Mouse (Mus musculus): ENCODE measurements around the gene Vwce. TPM values are rescaled to one million over a fixed set of nuclear protein-coding genes. Genes with fewer than 3 reads are reported as not detected.

Gene Vwce
- total RNA-seq, 2 experiments from 2014 or later: 0.43 to 0.65 TPM

DNA sequence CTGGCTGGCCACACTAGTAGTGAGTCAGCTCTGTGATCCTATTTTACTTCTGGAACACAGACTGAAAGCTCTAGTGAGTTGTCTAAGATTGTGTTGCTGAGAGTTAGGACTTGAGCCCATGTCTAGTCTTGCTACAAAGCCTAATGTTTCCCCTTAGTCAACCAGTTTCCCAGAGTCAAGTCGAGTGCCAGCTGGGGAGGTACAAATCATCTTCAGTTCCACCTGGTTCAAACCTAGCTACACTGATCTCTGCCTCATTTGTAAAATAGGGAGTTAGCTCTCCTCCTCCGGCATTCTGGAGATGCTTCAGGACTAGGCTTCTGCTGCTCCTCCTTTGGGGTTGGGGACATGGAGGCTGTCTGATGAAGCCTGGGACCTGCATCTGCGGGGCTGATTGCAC lies 29.5 kb upstream of the Vwce start:
- intact Hi-C loops (cut with DNase I): no loop called here
- DNase-seq (ENCODE audit: extremely low spot score in 1 of 2, low spot score in 2 of 2): no peak
- peak overlapping the region; percentile 96 for H3K27ac ChIP-seq
- no peak for TF ChIP-seq CTCF (IDR thresholded peaks at IDR 0.05)
- H3K4me3 ChIP-seq: peak overlapping the region; percentile 93

- intact Hi-C loops (cut with DNase I): loop anchor here (1.0 to 5.0 kb wide), 3 partner anchors 28 to 78 kb away; partner anchors contain the start of genes Cpsf7, Cyb561a3, Sdhaf2 and Tmem138
- H3K4me3 ChIP-seq: peak within 1 kb of the TSS; percentile 93
- peak within 1 kb of the TSS; percentile 96 for H3K27ac ChIP-seq
- peak; percentile 99 for DNase-seq (ENCODE audit: extremely low spot score in 1 of 2, low spot score in 2 of 2)
- peak; percentile 64 for TF ChIP-seq CTCF (IDR thresholded peaks at IDR 0.05)
Measured at GRCm38 (mm10) chr19:10605293-10605900, 28.6 kb upstream of the Vwce start, which contains the start of the genes Ddb1 and Tkfc. Ddb1 (plus strand) TSS chr19:10605327. Tkfc (minus strand) TSS chr19:10605654.

GRCm38 (mm10) chr19:10605901-10606622 lies 28.0 kb upstream of the Vwce start:
- H3K27ac ChIP-seq: peak overlapping the region; percentile 89
- intact Hi-C loops (cut with DNase I): loop anchor here (1.0 to 5.0 kb wide), 3 partner anchors 29 to 79 kb away; partner anchors contain the start of genes Cpsf7, Cyb561a3, Sdhaf2 and Tmem138
- DNase-seq (ENCODE audit: extremely low spot score in 1 of 2, low spot score in 2 of 2): no peak
- H3K4me3 ChIP-seq: peak overlapping the region; percentile 93
- TF ChIP-seq CTCF (IDR thresholded peaks at IDR 0.05): no peak

DNA sequence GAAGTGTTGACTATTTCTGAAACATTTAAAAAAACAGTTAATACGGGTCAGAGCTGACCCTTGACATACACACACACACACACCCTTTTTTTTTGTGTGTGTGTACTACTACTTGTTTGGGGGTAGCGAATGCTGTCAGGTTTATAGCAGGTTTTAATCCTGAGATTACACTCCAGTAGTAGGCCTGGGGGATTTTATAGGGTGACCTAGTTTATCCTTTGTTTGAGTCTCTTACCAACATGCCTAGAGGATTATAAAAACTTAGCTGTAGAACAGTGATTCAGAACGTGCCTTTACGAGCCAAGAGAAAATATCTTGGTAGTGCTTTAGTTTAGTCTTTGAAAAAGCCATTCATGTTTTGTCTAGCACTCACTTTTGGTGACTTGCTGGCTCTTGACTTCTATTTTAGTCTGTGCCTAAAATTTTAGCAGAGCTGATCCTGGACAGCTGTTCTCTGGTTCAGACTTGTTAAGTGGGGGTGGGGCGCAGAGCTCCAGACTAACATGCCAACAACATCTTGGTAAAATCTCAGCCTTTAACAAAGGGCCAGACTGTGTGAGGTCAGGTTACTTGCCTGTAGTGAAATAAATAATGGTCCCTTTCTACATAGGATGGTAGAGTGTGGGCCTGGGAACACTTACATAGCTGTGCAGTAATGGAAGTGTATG lies 25.3 kb upstream of the Vwce start:
- Histone ChIP-seq H3K27ac (no peak overlapping the region), H3K4me3 (no peak overlapping the region)
- TF ChIP-seq CTCF (IDR thresholded peaks at IDR 0.05): no peak
- intact Hi-C loops (cut with DNase I): loop anchor here (5.0 kb wide), 1 partner anchor 81 kb away; the partner anchor contains the start of genes Cpsf7 and Sdhaf2
- no peak for DNase-seq (ENCODE audit: extremely low spot score in 1 of 2, low spot score in 2 of 2)

- peak; percentile 60 to 64 for DNase-seq (ENCODE audit: extremely low spot score in 1 of 2, low spot score in 2 of 2)
- Histone ChIP-seq H3K27ac (peak overlapping the region; percentile 50; the same call in 1 of the 2 replicates), H3K4me3 (peak overlapping the region; percentile 53)
- TF ChIP-seq CTCF (IDR thresholded peaks at IDR 0.05): no peak
- intact Hi-C loops (cut with DNase I): no loop called here
Measured at GRCm38 (mm10) chr19:10634872-10635318, 882 bp downstream of the Vwce start.

GRCm38 (mm10) chr19:10637840-10638239 lies 3.8 kb downstream of the Vwce start:
- intact Hi-C loops (cut with DNase I): no loop called here
- no peak overlapping the region for H3K4me3 ChIP-seq
- no peak for TF ChIP-seq CTCF (IDR thresholded peaks at IDR 0.05)
- H3K27ac ChIP-seq: no peak overlapping the region
- DNase-seq (ENCODE audit: extremely low spot score in 1 of 2, low spot score in 2 of 2): no peak

DNA sequence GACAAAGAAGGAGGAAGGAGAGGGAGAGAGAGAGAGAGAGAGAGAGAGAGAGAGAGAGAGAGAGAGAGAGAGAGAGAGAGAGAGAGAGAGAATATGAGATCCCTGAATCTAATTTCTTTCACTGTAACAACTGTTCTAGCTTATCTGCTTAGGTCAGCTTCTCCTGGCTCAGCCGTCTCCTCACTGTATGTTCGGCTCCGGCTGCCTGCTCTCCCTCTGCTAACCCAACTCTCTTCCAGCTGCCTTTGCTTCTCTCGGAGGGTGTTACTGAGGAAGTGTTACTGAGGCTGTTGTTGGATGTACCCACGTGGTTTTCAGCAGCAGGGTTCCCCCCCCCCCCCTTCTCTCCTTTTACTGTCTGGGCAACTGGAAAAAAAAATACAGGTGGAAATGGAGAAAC lies 6.1 kb downstream of the Vwce start:
- TF ChIP-seq CTCF (IDR thresholded peaks at IDR 0.05): no peak
- no peak overlapping the region for H3K27ac ChIP-seq
- intact Hi-C loops (cut with DNase I): no loop called here
- DNase-seq (ENCODE audit: extremely low spot score in 1 of 2, low spot score in 2 of 2): no peak
- H3K4me3 ChIP-seq: no peak overlapping the region

DNA sequence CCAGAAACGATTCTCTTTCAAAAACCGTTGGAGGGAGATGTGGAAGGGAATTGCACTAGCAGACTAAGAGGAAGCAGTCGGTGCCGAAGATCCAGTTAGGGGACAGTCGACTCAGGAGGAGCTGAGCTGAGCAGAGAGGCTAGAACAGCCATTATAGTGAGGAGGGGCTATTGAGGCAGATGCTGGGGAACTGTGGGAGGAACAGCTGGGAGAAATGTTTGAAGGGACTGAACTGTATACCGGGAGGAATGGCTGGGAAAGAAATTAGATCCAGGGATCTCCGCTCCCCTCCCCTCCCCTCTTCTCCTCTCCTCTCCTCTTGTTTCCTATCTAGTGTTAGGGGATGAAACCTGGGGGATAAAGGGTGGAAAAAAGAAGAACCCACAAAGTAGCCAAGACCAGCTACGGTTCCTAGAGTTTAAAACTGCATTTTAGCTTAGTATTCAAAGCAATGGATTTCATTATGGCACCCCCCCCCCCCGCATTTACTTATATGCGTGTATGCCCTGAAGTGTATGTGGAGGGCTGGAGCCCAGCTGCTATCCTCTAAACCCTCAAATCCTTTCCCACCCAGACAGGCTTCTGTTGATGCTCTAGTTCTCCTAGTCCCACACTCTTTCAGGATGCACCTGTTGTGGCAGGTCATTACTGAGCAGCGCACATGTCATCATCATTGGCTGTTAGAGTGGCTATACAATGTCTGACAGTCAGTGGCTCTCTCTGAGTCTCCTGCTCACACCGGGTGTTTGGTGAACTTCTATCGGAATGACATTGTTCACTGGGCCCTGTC lies 6.8 kb downstream of the Vwce start:
- Histone ChIP-seq H3K27ac (no peak overlapping the region), H3K4me3 (no peak overlapping the region)
- intact Hi-C loops (cut with DNase I): no loop called here
- no peak for TF ChIP-seq CTCF (IDR thresholded peaks at IDR 0.05)
- DNase-seq (ENCODE audit: extremely low spot score in 1 of 2, low spot score in 2 of 2): no peak

DNA sequence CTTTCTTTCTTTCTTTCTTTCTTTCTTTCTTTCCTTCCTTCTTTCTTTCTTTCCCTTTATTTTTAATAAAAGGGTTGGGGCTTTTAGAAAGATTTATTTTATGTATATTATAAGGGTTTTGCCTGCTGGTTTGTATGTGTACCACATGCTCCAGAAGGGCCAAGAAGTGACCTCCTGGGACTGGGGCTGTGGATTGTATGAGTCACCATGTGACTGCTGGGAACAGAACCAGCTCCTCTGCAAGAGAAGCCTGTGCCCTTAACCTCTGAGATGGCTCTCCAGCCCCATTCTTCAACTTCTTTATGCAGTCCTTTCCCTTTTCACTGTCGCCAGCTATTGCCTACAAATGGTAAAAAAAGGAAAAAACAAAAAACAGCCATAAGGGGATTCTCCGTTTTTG lies 11.6 kb downstream of the Vwce start:
- no peak overlapping the region for H3K27ac ChIP-seq
- intact Hi-C loops (cut with DNase I): no loop called here
- DNase-seq (ENCODE audit: extremely low spot score in 1 of 2, low spot score in 2 of 2): no peak
- no peak for TF ChIP-seq CTCF (IDR thresholded peaks at IDR 0.05)
- no peak overlapping the region for H3K4me3 ChIP-seq

- no peak for DNase-seq (ENCODE audit: extremely low spot score in 1 of 2, low spot score in 2 of 2)
- intact Hi-C loops (cut with DNase I): no loop called here
- no peak for TF ChIP-seq CTCF (IDR thresholded peaks at IDR 0.05)
- no peak overlapping the region for H3K27ac ChIP-seq
- H3K4me3 ChIP-seq: no peak overlapping the region
Measured at GRCm38 (mm10) chr19:10648156-10648555, 14.1 kb downstream of the Vwce start.

DNA sequence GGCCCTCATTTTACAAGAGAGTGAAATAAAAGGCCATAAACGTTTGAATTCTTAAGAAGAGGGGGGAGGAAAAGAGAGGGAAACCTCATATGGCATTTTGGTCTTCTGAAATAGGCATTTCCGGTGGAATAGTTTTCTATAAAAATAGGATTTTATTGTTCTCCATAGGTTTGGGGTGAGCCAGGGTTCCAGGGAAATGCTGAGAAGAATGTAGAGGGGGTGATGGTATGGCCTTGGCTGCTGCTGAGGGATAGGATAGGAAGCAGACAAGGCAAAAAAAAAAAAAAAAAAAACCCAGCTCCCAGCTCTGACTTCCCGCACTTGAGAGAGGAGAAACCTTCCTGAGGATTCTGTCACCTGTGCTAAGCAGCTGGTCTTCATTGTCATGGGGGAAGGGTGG lies 22.0 kb downstream of the Vwce start:
- Histone ChIP-seq H3K27ac (no peak overlapping the region), H3K4me3 (no peak overlapping the region)
- TF ChIP-seq CTCF (IDR thresholded peaks at IDR 0.05): no peak
- no peak for DNase-seq (ENCODE audit: extremely low spot score in 1 of 2, low spot score in 2 of 2)
- intact Hi-C loops (cut with DNase I): no loop called here

All from left cerebral cortex, adult 2 months (tissue).